Mouse (Mus musculus) heart, embryonic 12.5 days (tissue): ENCODE measurements around the gene Prss22. TPM values are rescaled to one million over a fixed set of nuclear protein-coding genes. Genes with fewer than 3 reads are reported as not detected.
"Not testable (repeated sequence)": the region's sequence is repeated elsewhere in the genome, so short reads cannot be mapped to it uniquely, and the experiment has no call there.

ENCODE experiments used
- ATAC-seq: fragments of 200-750 bp; cut with Nextera tagmentation; 2 replicates; pipeline ENCODE4 v1.8.0; 2017; ENCODE audit warnings: moderate TSS enrichment, moderate library complexity; ENCODE audit not compliant: insufficient number of reproducible peaks, low FRiP score
- H3K27ac ChIP-seq: fragments of 300-500 bp; sonication (generic); 2 replicates; pipeline ENCODE4 v1.5.1; 2016; ENCODE audit warnings: mild to moderate bottlenecking, moderate library complexity; ENCODE audit not compliant: poor library complexity, severe bottlenecking
- H3K27me3 ChIP-seq: fragments of 300-500 bp; sonication (generic); replicated peaks from 2 replicates; pipeline ENCODE4 v1.6.1; 2016; ENCODE audit warnings: mild to moderate bottlenecking, moderate library complexity
- H3K36me3 ChIP-seq: fragments of 300-500 bp; sonication (generic); 2 replicates; pipeline ENCODE4 v1.6.1; 2016; ENCODE audit warnings: mild to moderate bottlenecking, moderate library complexity
- H3K4me1 ChIP-seq: fragments of 300-500 bp; sonication (generic); replicated peaks from 2 replicates; pipeline ENCODE4 v1.6.1; 2016; ENCODE audit warnings: mild to moderate bottlenecking
- H3K4me2 ChIP-seq: fragments of 300-500 bp; sonication (generic); 2 replicates; pipeline ENCODE4 v1.6.1; 2016; ENCODE audit warnings: mild to moderate bottlenecking, moderate library complexity
- H3K4me3 ChIP-seq: fragments of 300-500 bp; sonication (generic); 2 replicates; pipeline ENCODE4 v1.5.1; 2016; ENCODE audit warnings: mild to moderate bottlenecking
- H3K9ac ChIP-seq: fragments of 300-500 bp; sonication (generic); 2 replicates; pipeline ENCODE4 v1.6.1; 2016; ENCODE audit warnings: mild to moderate bottlenecking, moderate library complexity
- H3K9me3 ChIP-seq: fragments of 300-500 bp; sonication (generic); replicated peaks from 2 replicates; pipeline ENCODE4 v1.6.1; 2016; ENCODE audit warnings: mild to moderate bottlenecking, moderate library complexity
- WGBS: fragments of 180-500 bp; shearing (Covaris S2); methylation state at CpG from one replicate; pipeline ENCODE4 v1.1.7; 2016; 5-methylcytosine and 5-hydroxymethylcytosine counted together
- polyA plus RNA-seq: library from polyadenylated mRNA; unstranded; fragments of >200 nt; fragmentation: Nextera tagmentation; extraction: Ambion mirVana; gene quantifications from 2 replicates; pipeline ENCODE4 v1.2.1, GENCODE M21; 2016

The Prss22 gene
- polyA plus RNA-seq, 1 experiment from 2014 or later: 0.29 TPM

- H3K4me3 ChIP-seq: no peak overlapping the region
- no peaks in the 10 kb centered on the region for H3K27me3 ChIP-seq
- H3K9me3 ChIP-seq: no peaks in the 10 kb centered on the region
- H3K4me1 ChIP-seq: no peaks in the 10 kb centered on the region
- WGBS: 72% methylated on average over 9 of the region's 9 CpGs
- no peaks in the 10 kb centered on the region for H3K36me3 ChIP-seq
- no peak overlapping the region for H3K9ac ChIP-seq
- no peak overlapping the region for H3K27ac ChIP-seq
- no peak overlapping the region for H3K4me2 ChIP-seq
- no peak for ATAC-seq
Measured at GRCm38 (mm10) chr17:23971315-23971714, 26.6 kb downstream of the Prss22 start.

- no peaks in the 10 kb centered on the region for H3K4me1 ChIP-seq
- no peak overlapping the region for H3K4me3 ChIP-seq
- no peak for ATAC-seq
- no peak overlapping the region for H3K27ac ChIP-seq
- no peak overlapping the region for H3K4me2 ChIP-seq
- H3K27me3 ChIP-seq: no peaks in the 10 kb centered on the region
- H3K9ac ChIP-seq: no peak overlapping the region
- WGBS: 8% methylated on average over 1 of the region's 1 CpGs
- H3K9me3 ChIP-seq: no peaks in the 10 kb centered on the region
- H3K36me3 ChIP-seq: no peaks in the 10 kb centered on the region
Measured at GRCm38 (mm10) chr17:23969231-23969630, 28.7 kb downstream of the Prss22 start.

GRCm38 (mm10) chr17:23968780-23969179 lies 29.1 kb downstream of the Prss22 start:
- H3K9me3 ChIP-seq: no peaks in the 10 kb centered on the region
- no peak overlapping the region for H3K27ac ChIP-seq
- WGBS: 54% methylated on average over 2 of the region's 2 CpGs
- H3K9ac ChIP-seq: no peak overlapping the region
- H3K4me1 ChIP-seq: no peaks in the 10 kb centered on the region
- no peak overlapping the region for H3K4me3 ChIP-seq
- no peak overlapping the region for H3K4me2 ChIP-seq
- no peaks in the 10 kb centered on the region for H3K27me3 ChIP-seq
- no peak for ATAC-seq
- H3K36me3 ChIP-seq: no peaks in the 10 kb centered on the region

- no peaks in the 10 kb centered on the region for H3K4me1 ChIP-seq
- no peak overlapping the region for H3K27ac ChIP-seq
- H3K4me2 ChIP-seq: no peak overlapping the region
- H3K4me3 ChIP-seq: no peak overlapping the region
- no peak overlapping the region for H3K9ac ChIP-seq
- no peak for ATAC-seq
- no peaks in the 10 kb centered on the region for H3K9me3 ChIP-seq
- H3K36me3 ChIP-seq: no peaks in the 10 kb centered on the region
- WGBS: 78% methylated on average over 10 of the region's 10 CpGs
- no peaks in the 10 kb centered on the region for H3K27me3 ChIP-seq
Measured at GRCm38 (mm10) chr17:23966658-23967401, 31.1 kb downstream of the Prss22 start.

- no peak overlapping the region for H3K9ac ChIP-seq
- H3K4me3 ChIP-seq: no peak overlapping the region
- H3K4me1 ChIP-seq: no peaks in the 10 kb centered on the region
- 40% methylated on average over 6 of the region's 6 CpGs for WGBS
- H3K4me2 ChIP-seq: no peak overlapping the region
- H3K27me3 ChIP-seq: no peaks in the 10 kb centered on the region
- H3K9me3 ChIP-seq: no peaks in the 10 kb centered on the region
- no peaks in the 10 kb centered on the region for H3K36me3 ChIP-seq
- H3K27ac ChIP-seq: no peak overlapping the region
- ATAC-seq: no peak
Measured at GRCm38 (mm10) chr17:23965805-23966425, 32.0 kb downstream of the Prss22 start.

GRCm38 (mm10) chr17:23961573-23962122 lies 36.3 kb downstream of the Prss22 start:
- H3K9me3 ChIP-seq: no peaks in the 10 kb centered on the region
- no peak for ATAC-seq
- no peaks in the 10 kb centered on the region for H3K27me3 ChIP-seq
- WGBS: 73% methylated on average over 4 of the region's 4 CpGs
- H3K4me3 ChIP-seq: no peak overlapping the region
- no peaks in the 10 kb centered on the region for H3K4me1 ChIP-seq
- no peak overlapping the region for H3K9ac ChIP-seq
- H3K27ac ChIP-seq: no peak overlapping the region
- no peaks in the 10 kb centered on the region for H3K36me3 ChIP-seq
- H3K4me2 ChIP-seq: no peak overlapping the region

GRCm38 (mm10) chr17:23960084-23960738 lies 37.7 kb downstream of the Prss22 start:
- no peak overlapping the region for H3K4me3 ChIP-seq
- no peaks in the 10 kb centered on the region for H3K4me1 ChIP-seq
- no peak overlapping the region for H3K4me2 ChIP-seq
- H3K36me3 ChIP-seq: no peaks in the 10 kb centered on the region
- H3K9ac ChIP-seq: no peak overlapping the region
- ATAC-seq: peak; percentile 70
- 0 out of 2 replicates have a peak, but pooled peaks cover 2% of the 10 kb centered on the region for H3K27me3 ChIP-seq
- no peaks in the 10 kb centered on the region for H3K9me3 ChIP-seq
- WGBS: 37% methylated on average over 3 of the region's 3 CpGs
- no peak overlapping the region for H3K27ac ChIP-seq

GRCm38 (mm10) chr17:23955174-23955573 lies 42.7 kb downstream of the Prss22 start, which contains the start of gene Sbpl:
TSS of gene Sbpl (minus strand) at chr17:23955274.
- Histone ChIP-seq H3K4me1 (no peaks in the 10 kb centered on the region), H3K4me3 (no peak within 1 kb of the TSS), H3K9ac (no peak within 1 kb of the TSS), H3K27ac (no peak within 1 kb of the TSS), H3K27me3 (0 out of 2 replicates have a peak, but pooled peaks cover 5% of the 10 kb centered on the region), H3K9me3 (no peaks in the 10 kb centered on the region), H3K4me2 (no peak within 1 kb of the TSS), H3K36me3 (no peaks in the 10 kb centered on the region)
- 78% methylated on average over 5 of the region's 5 CpGs for WGBS
- no peak for ATAC-seq

GRCm38 (mm10) chr17:23950828-23951227 lies 47.1 kb downstream of the Prss22 start:
- 77% methylated on average over 4 of the region's 4 CpGs for WGBS
- not testable (repeated sequence) for H3K9me3 ChIP-seq, H3K4me1 ChIP-seq, H3K4me3 ChIP-seq, ATAC-seq, H3K27ac ChIP-seq, H3K36me3 ChIP-seq, H3K27me3 ChIP-seq, H3K9ac ChIP-seq, H3K4me2 ChIP-seq

GRCm38 (mm10) chr17:23949068-23949467 lies 48.8 kb downstream of the Prss22 start:
- Histone ChIP-seq H3K27me3 (no peaks in the 10 kb centered on the region), H3K36me3 (no peaks in the 10 kb centered on the region), H3K4me2 (no peak overlapping the region), H3K9ac (no peak overlapping the region), H3K9me3 (no peaks in the 10 kb centered on the region), H3K27ac (no peak overlapping the region), H3K4me1 (no peaks in the 10 kb centered on the region), H3K4me3 (no peak overlapping the region)
- 58% methylated on average over 2 of the region's 2 CpGs for WGBS
- ATAC-seq: no peak

- H3K27me3 ChIP-seq, ATAC-seq: not testable (repeated sequence)
Measured at GRCm38 (mm10) chr17:23947486-23947885, 50.4 kb downstream of the Prss22 start.

More at GRCm38 (mm10) chr17:23947486-23947885, 50.4 kb downstream of the Prss22 start:
- H3K9ac ChIP-seq, H3K9me3 ChIP-seq, H3K4me3 ChIP-seq, H3K4me1 ChIP-seq, H3K27ac ChIP-seq, H3K4me2 ChIP-seq, H3K36me3 ChIP-seq: not testable (repeated sequence)
- WGBS: 75% methylated on average over 4 of the region's 4 CpGs
